Mouse (Mus musculus) embryonic facial prominence, embryonic 12.5 days (tissue): ENCODE results near the gene Fktn. TPM values are rescaled to one million over a fixed set of nuclear protein-coding genes. Genes with fewer than 3 reads are reported as not detected.

Experiments used
- ATAC-seq: fragments of 200-750 bp; cut with Nextera tagmentation; 2 replicates; pipeline ENCODE4 v1.8.0; 2017; ENCODE audit not compliant: insufficient number of reproducible peaks, insufficient read depth, low FRiP score, low TSS enrichment
- H3K27ac ChIP-seq: fragments of 300-500 bp; sonication (generic); 2 replicates; pipeline ENCODE4 v1.5.1; 2016; ENCODE audit warnings: mild to moderate bottlenecking
- H3K27me3 ChIP-seq: fragments of 300-500 bp; sonication (generic); 2 replicates; pipeline ENCODE4 v1.6.1; 2016; ENCODE audit warnings: mild to moderate bottlenecking, moderate library complexity
- H3K36me3 ChIP-seq: fragments of 300-500 bp; sonication (generic); 2 replicates; pipeline ENCODE4 v1.6.1; 2016; ENCODE audit warnings: mild to moderate bottlenecking
- H3K4me1 ChIP-seq: fragments of 300-500 bp; sonication (generic); 2 replicates; pipeline ENCODE4 v1.6.1; 2016
- H3K4me2 ChIP-seq: fragments of 300-500 bp; sonication (generic); replicated peaks from 2 replicates; pipeline ENCODE4 v1.6.1; 2016; ENCODE audit warnings: mild to moderate bottlenecking, moderate library complexity
- H3K4me3 ChIP-seq: fragments of 300-500 bp; sonication (generic); 2 replicates; pipeline ENCODE4 v1.5.1; 2016; ENCODE audit warnings: mild to moderate bottlenecking
- H3K9ac ChIP-seq: fragments of 300-500 bp; sonication (generic); 2 replicates; pipeline ENCODE4 v1.6.1; 2016; ENCODE audit warnings: mild to moderate bottlenecking, moderate library complexity
- H3K9me3 ChIP-seq: fragments of 300-500 bp; sonication (generic); 2 replicates; pipeline ENCODE4 v1.6.1; 2016; ENCODE audit warnings: mild to moderate bottlenecking, moderate library complexity
- WGBS: fragments of 180-500 bp; shearing (Covaris S2); methylation state at CpG from one replicate; pipeline ENCODE4 v1.1.7; 2016; 5-methylcytosine and 5-hydroxymethylcytosine counted together
- polyA plus RNA-seq: library from polyadenylated mRNA; unstranded; fragments of >200 nt; fragmentation: Nextera tagmentation; extraction: Ambion mirVana; gene quantifications from 2 replicates; pipeline ENCODE4 v1.2.1, GENCODE M21; 2016

The Fktn gene
- polyA plus RNA-seq, 1 experiment from 2014 or later: 16.6 TPM

GRCm38 (mm10) chr4:53773911-53774310 is 60.1 kb downstream of the Fktn start:
- Histone ChIP-seq H3K27ac (no peak overlapping the region), H3K4me3 (no peak overlapping the region), H3K4me1 (0 out of 2 replicates have a peak, but pooled peaks cover 2% of the 10 kb centered on the region), H3K9ac (no peak overlapping the region), H3K4me2 (no peak overlapping the region), H3K36me3 (no peaks in the 10 kb centered on the region), H3K9me3 (no peaks in the 10 kb centered on the region), H3K27me3 (peaks cover 32% of the 10 kb centered on the region)
- WGBS: 54% methylated on average over 6 of the region's 6 CpGs
- no peak for ATAC-seq

- Histone ChIP-seq H3K4me2 (no peak overlapping the region), H3K36me3 (no peaks in the 10 kb centered on the region), H3K27ac (no peak overlapping the region), H3K9me3 (no peaks in the 10 kb centered on the region), H3K4me3 (no peak overlapping the region), H3K27me3 (peaks cover 26% of the 10 kb centered on the region), H3K4me1 (peaks cover 5% of the 10 kb centered on the region; the same call in 1 of the 2 replicates), H3K9ac (no peak overlapping the region)
- WGBS: 63% methylated on average over 4 of the region's 4 CpGs
- no peak for ATAC-seq
These were observed 67.6 kb downstream of the Fktn start for GRCm38 (mm10) chr4:53781396-53781795.

- Histone ChIP-seq H3K4me2 (no peak overlapping the region), H3K9ac (no peak overlapping the region), H3K9me3 (no peaks in the 10 kb centered on the region), H3K27me3 (peaks cover 18% of the 10 kb centered on the region), H3K36me3 (no peaks in the 10 kb centered on the region), H3K27ac (no peak overlapping the region), H3K4me3 (no peak overlapping the region), H3K4me1 (peaks cover 5% of the 10 kb centered on the region; the same call in 1 of the 2 replicates)
- WGBS: 10% methylated on average over 14 of the region's 14 CpGs
- ATAC-seq: no peak
These were observed 68.6 kb downstream of the Fktn start for GRCm38 (mm10) chr4:53782216-53783070.

GRCm38 (mm10) chr4:53785746-53786398 is 72.1 kb downstream of the Fktn start:
- no peak for ATAC-seq
- 0 out of 2 replicates have a peak, but pooled peaks cover 2% of the 10 kb centered on the region for H3K27me3 ChIP-seq
- H3K9ac ChIP-seq: no peak overlapping the region
- no peaks in the 10 kb centered on the region for H3K36me3 ChIP-seq
- H3K27ac ChIP-seq: no peak overlapping the region
- no peak overlapping the region for H3K4me3 ChIP-seq
- 74% methylated on average over 15 of the region's 15 CpGs for WGBS
- no peaks in the 10 kb centered on the region for H3K9me3 ChIP-seq
- no peaks in the 10 kb centered on the region for H3K4me1 ChIP-seq
- no peak overlapping the region for H3K4me2 ChIP-seq

- Histone ChIP-seq H3K4me2 (no peak overlapping the region), H3K27ac (no peak overlapping the region), H3K36me3 (no peaks in the 10 kb centered on the region), H3K9me3 (no peaks in the 10 kb centered on the region), H3K27me3 (0 out of 2 replicates have a peak, but pooled peaks cover 2% of the 10 kb centered on the region), H3K9ac (no peak overlapping the region), H3K4me1 (no peaks in the 10 kb centered on the region), H3K4me3 (no peak overlapping the region)
- WGBS: 75% methylated on average over 5 of the region's 5 CpGs
- no peak for ATAC-seq
These were observed 73.1 kb downstream of the Fktn start for GRCm38 (mm10) chr4:53786851-53787250.

GRCm38 (mm10) chr4:53789346-53789745 is 75.5 kb downstream of the Fktn start:
- 12% methylated on average over 4 of the region's 4 CpGs for WGBS
- no peak for ATAC-seq
- H3K4me1 ChIP-seq: no peaks in the 10 kb centered on the region
- H3K9me3 ChIP-seq: no peaks in the 10 kb centered on the region
- H3K4me2 ChIP-seq: no peak overlapping the region
- H3K27me3 ChIP-seq: 0 out of 2 replicates have a peak, but pooled peaks cover 2% of the 10 kb centered on the region
- H3K9ac ChIP-seq: no peak overlapping the region
- H3K36me3 ChIP-seq: no peaks in the 10 kb centered on the region
- H3K27ac ChIP-seq: no peak overlapping the region
- H3K4me3 ChIP-seq: no peak overlapping the region

GRCm38 (mm10) chr4:53794257-53794966 is 80.6 kb downstream of the Fktn start:
- no peak overlapping the region for H3K9ac ChIP-seq
- H3K36me3 ChIP-seq: no peaks in the 10 kb centered on the region
- H3K27me3 ChIP-seq: 0 out of 2 replicates have a peak, but pooled peaks cover 5% of the 10 kb centered on the region
- H3K4me3 ChIP-seq: no peak overlapping the region
- no peak overlapping the region for H3K4me2 ChIP-seq
- H3K27ac ChIP-seq: no peak overlapping the region
- H3K9me3 ChIP-seq: no peaks in the 10 kb centered on the region
- 92% methylated on average over 5 of the region's 5 CpGs for WGBS
- H3K4me1 ChIP-seq: 0 out of 2 replicates have a peak, but pooled peaks cover 5% of the 10 kb centered on the region
- ATAC-seq: no peak

- no peak overlapping the region for H3K27ac ChIP-seq
- 48% methylated on average over 2 of the region's 2 CpGs for WGBS
- H3K9me3 ChIP-seq: no peaks in the 10 kb centered on the region
- 0 out of 2 replicates have a peak, but pooled peaks cover 5% of the 10 kb centered on the region for H3K4me1 ChIP-seq
- no peak overlapping the region for H3K4me2 ChIP-seq
- 0 out of 2 replicates have a peak, but pooled peaks cover 5% of the 10 kb centered on the region for H3K27me3 ChIP-seq
- H3K36me3 ChIP-seq: no peaks in the 10 kb centered on the region
- H3K4me3 ChIP-seq: no peak overlapping the region
- no peak overlapping the region for H3K9ac ChIP-seq
- ATAC-seq: no peak
These were observed 81.3 kb downstream of the Fktn start for GRCm38 (mm10) chr4:53795086-53795485.

- H3K27ac ChIP-seq: no peak overlapping the region
- ATAC-seq: no peak
- 86% methylated on average over 2 of the region's 2 CpGs for WGBS
These were observed 81.9 kb downstream of the Fktn start for GRCm38 (mm10) chr4:53795706-53796105.

GRCm38 (mm10) chr4:53796865-53797772 is 83.3 kb downstream of the Fktn start:
- Histone ChIP-seq H3K4me3 (no peak overlapping the region), H3K27me3 (0 out of 2 replicates have a peak, but pooled peaks cover 5% of the 10 kb centered on the region), H3K9me3 (no peaks in the 10 kb centered on the region), H3K36me3 (no peaks in the 10 kb centered on the region), H3K4me1 (0 out of 2 replicates have a peak, but pooled peaks cover 5% of the 10 kb centered on the region), H3K4me2 (no peak overlapping the region), H3K9ac (no peak overlapping the region), H3K27ac (no peak overlapping the region)
- WGBS: 13% methylated on average over 18 of the region's 18 CpGs
- no peak for ATAC-seq

More at GRCm38 (mm10) chr4:53795706-53796105, 81.9 kb downstream of the Fktn start:
- Histone ChIP-seq H3K27me3 (0 out of 2 replicates have a peak, but pooled peaks cover 5% of the 10 kb centered on the region), H3K4me3 (no peak overlapping the region), H3K9ac (no peak overlapping the region), H3K4me2 (no peak overlapping the region), H3K9me3 (no peaks in the 10 kb centered on the region), H3K4me1 (0 out of 2 replicates have a peak, but pooled peaks cover 5% of the 10 kb centered on the region), H3K36me3 (no peaks in the 10 kb centered on the region)
